Mouse (Mus musculus): ENCODE measurements around the gene Ces2h. TPM values are rescaled to one million over a fixed set of nuclear protein-coding genes. Genes with fewer than 3 reads are reported as not detected.
"Not testable (repeated sequence)": the region's sequence is repeated elsewhere in the genome, so short reads cannot be mapped to it uniquely, and the experiment has no call there.

The Ces2h gene
- polyA plus RNA-seq, 1 experiment from 2014 or later: not detected

GRCm38 (mm10) chr8:105060056-105060455 is 59.4 kb downstream of the Ces2h start:
- Histone ChIP-seq H3K27ac (ENCODE audit: low read length) (no peak overlapping the region), H3K4me3 (ENCODE audit: low read depth, low read length) (no peak overlapping the region), H3K27me3 (ENCODE audit: control insufficient read depth, insufficient read depth, low read depth, low read length) (no peaks in the 10 kb centered on the region), H3K4me2 (ENCODE audit: low read length) (no peak overlapping the region), H3K4me1 (ENCODE audit: control insufficient read depth, insufficient read depth, low read length) (no peaks in the 10 kb centered on the region), H3K9ac (ENCODE audit: low read depth, low read length) (no peak overlapping the region), H3K9me3 (replicated peaks; ENCODE audit: control insufficient read depth, low read length, poor library complexity, severe bottlenecking) (peaks cover 3% of the 10 kb centered on the region; the same call in 1 of the 2 replicates), H3K36me3 (ENCODE audit: control insufficient read depth, insufficient read depth, low read length) (no peaks in the 10 kb centered on the region)
- ATAC-seq: no peak

- Histone ChIP-seq H3K4me3 (ENCODE audit: low read depth, low read length) (no peak overlapping the region), H3K4me2 (ENCODE audit: low read length) (no peak overlapping the region), H3K27ac (ENCODE audit: low read length) (no peak overlapping the region), H3K36me3 (ENCODE audit: control insufficient read depth, insufficient read depth, low read length) (no peaks in the 10 kb centered on the region), H3K9me3 (replicated peaks; ENCODE audit: control insufficient read depth, low read length, poor library complexity, severe bottlenecking) (peaks cover 3% of the 10 kb centered on the region; the same call in 1 of the 2 replicates), H3K27me3 (ENCODE audit: control insufficient read depth, insufficient read depth, low read depth, low read length) (no peaks in the 10 kb centered on the region), H3K9ac (ENCODE audit: low read depth, low read length) (no peak overlapping the region), H3K4me1 (ENCODE audit: control insufficient read depth, insufficient read depth, low read length) (no peaks in the 10 kb centered on the region)
- WGBS: 6% methylated on average over 1 of the region's 1 CpGs
- ATAC-seq: no peak
Measured at GRCm38 (mm10) chr8:105066761-105067160, 66.1 kb downstream of the Ces2h start.

GRCm38 (mm10) chr8:105067905-105068304 is 67.3 kb downstream of the Ces2h start:
- not testable (repeated sequence) for H3K27ac ChIP-seq (ENCODE audit: low read length); H3K4me1 ChIP-seq (ENCODE audit: control insufficient read depth, insufficient read depth, low read length); H3K4me3 ChIP-seq (ENCODE audit: low read depth, low read length); H3K4me2 ChIP-seq (ENCODE audit: low read length); H3K27me3 ChIP-seq (ENCODE audit: control insufficient read depth, insufficient read depth, low read depth, low read length); H3K9me3 ChIP-seq (replicated peaks; ENCODE audit: control insufficient read depth, low read length, poor library complexity, severe bottlenecking); H3K36me3 ChIP-seq (ENCODE audit: control insufficient read depth, insufficient read depth, low read length); ATAC-seq; H3K9ac ChIP-seq (ENCODE audit: low read depth, low read length)
- 74% methylated on average over 7 of the region's 7 CpGs for WGBS

GRCm38 (mm10) chr8:105068971-105069370 is 68.3 kb downstream of the Ces2h start:
- no peaks in the 10 kb centered on the region for H3K4me1 ChIP-seq (ENCODE audit: control insufficient read depth, insufficient read depth, low read length)
- no peak overlapping the region for H3K9ac ChIP-seq (ENCODE audit: low read depth, low read length)
- H3K36me3 ChIP-seq (ENCODE audit: control insufficient read depth, insufficient read depth, low read length): no peaks in the 10 kb centered on the region
- H3K4me2 ChIP-seq (ENCODE audit: low read length): no peak overlapping the region
- no peak overlapping the region for H3K27ac ChIP-seq (ENCODE audit: low read length)
- H3K27me3 ChIP-seq (ENCODE audit: control insufficient read depth, insufficient read depth, low read depth, low read length): no peaks in the 10 kb centered on the region
- no peaks in the 10 kb centered on the region for H3K9me3 ChIP-seq (replicated peaks; ENCODE audit: control insufficient read depth, low read length, poor library complexity, severe bottlenecking)
- H3K4me3 ChIP-seq (ENCODE audit: low read depth, low read length): no peak overlapping the region
- no peak for ATAC-seq

Other genes starting within 250 kb of the Ces2h start
- gene Ces2b, start 169.3 kb upstream of the Ces2h start, polyA plus RNA-seq (2015; fragmentation: Nextera tagmentation; extraction: Ambion mirVana): 0.36 and 0.48 TPM in 2 replicates
- not detected in 2 replicates for gene Ces2c, start 153.8 kb upstream of the Ces2h start, polyA plus RNA-seq (2015; fragmentation: Nextera tagmentation; extraction: Ambion mirVana)
- not detected in 2 replicates for gene Ces2e, start 74.6 kb upstream of the Ces2h start, polyA plus RNA-seq (2015; fragmentation: Nextera tagmentation; extraction: Ambion mirVana)
- gene Ces2f, start 53.5 kb upstream of the Ces2h start, polyA plus RNA-seq (2015; fragmentation: Nextera tagmentation; extraction: Ambion mirVana): not detected in 2 replicates
- gene Ces2g, start 39.1 kb upstream of the Ces2h start, polyA plus RNA-seq (2015; fragmentation: Nextera tagmentation; extraction: Ambion mirVana): 0.07 and 0.08 TPM in 2 replicates
- gene Ces3a, start 47.7 kb downstream of the Ces2h start, polyA plus RNA-seq (2015; fragmentation: Nextera tagmentation; extraction: Ambion mirVana): not detected in 2 replicates
- gene Ces3b, start 82.9 kb downstream of the Ces2h start, polyA plus RNA-seq (2015; fragmentation: Nextera tagmentation; extraction: Ambion mirVana): not detected in 2 replicates
- gene Ces4a, start 130.9 kb downstream of the Ces2h start, polyA plus RNA-seq (2015; fragmentation: Nextera tagmentation; extraction: Ambion mirVana): not detected in 2 replicates
- gene Cbfb, start 169.8 kb downstream of the Ces2h start, polyA plus RNA-seq (2015; fragmentation: Nextera tagmentation; extraction: Ambion mirVana): 19.7 and 22.9 TPM in 2 replicates
- gene D230025D16Rik, start 224.3 kb downstream of the Ces2h start, polyA plus RNA-seq (2015; fragmentation: Nextera tagmentation; extraction: Ambion mirVana): 34.6 and 37.5 TPM in 2 replicates